Mouse (Mus musculus) colon, adult 2 months (tissue): ENCODE measurements around the gene Rpl32. TPM values are rescaled to one million over a fixed set of nuclear protein-coding genes. Genes with fewer than 3 reads are reported as not detected.

Source experiments
- polyA plus RNA-seq: library from polyadenylated mRNA; depleted of rRNA; stranded (reverse); fragments of >200 nt; gene quantifications from 2 replicates; pipeline ENCODE4 v1.2.3, GENCODE M21; 2012; rRNA removed

The Rpl32 gene
- polyA plus RNA-seq: 356 and 482 TPM in 2 replicates

DNA sequence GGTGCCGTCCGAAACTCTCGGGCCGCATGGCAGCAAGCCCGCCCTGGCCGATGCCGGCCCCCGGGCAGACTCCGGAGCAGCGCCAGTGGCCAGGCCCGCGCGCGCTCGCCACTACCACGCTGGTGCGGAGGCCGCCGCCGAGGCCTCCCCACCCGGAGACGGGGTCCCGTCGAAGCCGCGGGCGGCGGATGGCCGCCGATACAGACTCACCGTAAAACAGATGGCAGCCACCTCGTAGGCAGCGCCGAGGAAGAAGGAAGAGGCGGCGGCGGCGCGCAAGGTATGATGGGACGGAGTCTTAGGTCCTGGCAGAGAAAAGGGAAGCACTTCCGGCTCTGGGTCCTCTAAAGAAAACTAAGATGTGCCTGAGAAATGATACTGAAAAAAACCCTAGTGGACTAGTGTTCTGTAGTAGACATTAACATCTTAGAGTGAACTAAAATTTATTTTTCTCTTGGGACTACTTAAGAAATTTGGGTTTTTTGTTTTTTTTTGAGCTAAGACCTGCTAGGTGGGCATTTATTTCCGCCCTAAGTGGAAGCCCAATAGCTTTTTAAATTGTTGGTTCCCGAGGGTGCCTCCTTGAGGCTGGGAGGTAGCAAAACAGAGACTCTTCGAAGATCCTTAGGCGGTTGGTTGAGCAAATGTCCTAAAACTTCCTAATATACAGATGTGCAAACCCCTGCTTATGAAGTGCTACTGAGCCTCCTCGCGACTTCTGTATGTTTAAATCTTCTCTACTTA is at the start of gene Rpl32:
Gene Rpl32 (minus strand): TSS at position 260 of the 744 bp plus-strand sequence.

DNA sequence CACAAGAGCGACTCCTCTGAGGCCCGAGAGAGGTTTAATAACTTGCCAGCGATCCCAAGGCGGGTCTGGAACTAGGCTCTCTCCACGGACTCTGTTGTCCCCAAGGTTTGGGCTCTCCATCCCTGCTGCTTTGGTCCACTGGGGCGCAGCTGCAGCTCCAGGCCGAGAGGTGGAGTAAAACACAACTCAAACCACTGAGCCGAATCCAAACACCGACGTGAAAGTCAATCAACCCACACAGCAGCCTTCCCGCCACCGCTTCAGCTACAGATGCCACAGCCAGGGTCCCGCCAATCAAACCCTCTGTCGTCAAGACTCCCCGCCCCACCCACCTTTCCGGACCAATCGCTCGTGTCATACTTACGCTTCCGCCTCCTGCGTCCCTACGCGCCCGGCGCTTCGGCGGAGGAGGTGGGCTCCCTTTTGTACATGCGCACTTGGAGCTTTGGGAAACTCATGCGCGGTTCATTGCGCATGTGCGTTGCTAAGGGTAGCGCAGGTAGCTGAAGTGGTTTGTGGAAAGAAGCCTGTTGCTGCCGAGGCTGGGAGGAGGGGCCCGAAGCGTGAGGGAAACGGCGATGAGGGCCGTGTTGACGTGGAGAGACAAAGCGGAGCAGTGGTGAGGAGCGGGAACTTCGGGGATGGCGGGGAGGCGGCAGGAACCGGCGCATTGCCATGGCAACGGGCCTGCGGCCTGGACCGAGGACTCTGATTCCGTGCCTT is 44.7 kb upstream of the Rpl32 start, which contains the start of the genes Mbd4 and Ift122:
Gene Mbd4 (minus strand): TSS at position 281 of the 723 bp plus-strand sequence.
Gene Ift122 (plus strand): TSS at position 380 of the 723 bp plus-strand sequence.

DNA sequence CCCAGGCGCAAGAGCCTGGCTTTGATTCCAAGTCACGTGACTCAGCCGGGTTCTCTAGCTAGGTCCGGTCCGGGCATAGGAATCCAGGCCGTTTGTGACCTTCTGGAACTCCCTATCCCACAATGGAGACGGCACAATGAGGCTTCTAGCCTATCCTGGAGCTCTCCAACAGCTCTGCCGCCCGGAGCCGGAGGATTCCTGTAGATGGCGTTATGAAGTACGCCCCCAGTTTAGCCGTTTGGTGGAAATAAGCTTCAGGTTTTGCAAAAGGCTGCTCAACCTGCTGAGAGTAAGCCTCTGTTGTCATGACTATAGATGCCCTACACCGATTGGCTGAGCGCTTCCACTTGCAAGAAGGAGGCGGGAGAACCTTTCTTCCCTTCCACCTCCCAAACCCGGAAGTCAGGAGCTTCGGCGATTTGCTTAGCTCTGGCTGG is 29.6 kb upstream of the Rpl32 start, which contains the start of gene Efcab12:
Gene Efcab12 (minus strand): TSS at position 252 of the 437 bp plus-strand sequence.

DNA sequence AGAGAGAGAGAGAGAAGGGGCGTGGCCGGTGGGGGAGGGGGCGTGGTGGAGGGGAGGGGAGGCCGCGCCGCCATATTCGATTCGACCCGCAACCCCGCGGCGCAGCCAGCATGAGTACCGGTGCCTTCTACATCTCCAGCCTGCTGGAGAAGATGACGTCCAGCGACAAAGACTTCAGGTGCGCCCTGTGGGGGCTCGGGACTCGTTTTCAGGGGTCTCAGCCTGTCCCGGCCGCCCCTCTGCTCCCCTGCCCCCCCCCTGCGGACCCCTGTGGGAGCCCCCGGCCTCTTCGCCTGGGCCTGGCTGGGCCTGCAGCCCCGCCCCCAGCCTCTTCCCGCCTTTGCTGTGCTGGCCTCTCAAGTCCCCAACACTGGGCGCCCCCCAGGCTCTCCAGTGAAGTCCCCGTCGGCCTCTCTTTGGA is 34.0 kb downstream of the Rpl32 start, which contains the start of gene Cand2:
Gene Cand2 (plus strand): TSS at position 38 of the 421 bp plus-strand sequence.

DNA sequence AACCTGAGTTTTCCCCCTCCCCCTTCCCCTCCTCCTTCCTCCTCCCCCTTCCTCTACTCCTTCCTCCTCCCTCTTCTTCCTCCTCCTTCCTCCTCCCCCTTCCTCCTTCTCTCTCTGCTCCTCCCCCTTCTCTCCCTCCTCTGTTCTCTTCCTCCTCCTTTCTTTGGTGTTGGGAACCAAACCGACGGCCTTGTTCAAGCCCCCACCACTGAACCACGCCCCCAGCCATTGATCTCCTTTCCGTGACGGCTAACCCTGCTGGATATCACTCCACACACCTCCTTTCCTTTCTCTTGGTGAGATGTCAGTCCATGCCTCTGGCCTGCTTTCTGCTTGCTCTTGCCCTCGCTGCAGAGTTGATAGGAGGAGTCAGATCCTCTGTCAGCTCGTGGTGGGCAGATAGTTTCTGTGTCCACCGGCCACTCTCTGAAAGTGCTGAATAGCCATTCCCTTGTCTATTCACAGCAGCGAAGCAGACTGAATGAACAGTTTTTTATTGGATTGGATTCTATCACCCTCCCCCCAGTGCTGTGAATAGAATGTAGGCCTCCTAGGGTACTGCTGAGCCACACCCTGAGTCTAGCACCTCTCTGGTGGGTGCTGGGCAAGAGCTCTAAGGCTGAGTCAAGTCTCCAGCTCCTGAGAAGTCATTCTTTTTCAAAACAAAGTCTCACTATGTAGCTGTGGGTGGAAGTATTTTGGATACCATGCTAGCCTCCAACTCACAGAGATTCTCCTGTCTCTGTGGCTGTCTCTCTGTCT is 46.4 kb downstream of the Rpl32 start, which contains the start of gene Tmem40:
Gene Tmem40 (minus strand): TSS at position 416 of the 762 bp plus-strand sequence.

Other genes starting within 250 kb of the Rpl32 start
- 43.1 and 53.8 TPM in 2 replicates for gene Mkrn2os, start 216.2 kb downstream of the Rpl32 start, polyA plus RNA-seq
- gene Mkrn2, start 206.8 kb downstream of the Rpl32 start, polyA plus RNA-seq: 65.0 and 79.8 TPM in 2 replicates
- 105 and 120 TPM in 2 replicates for gene Raf1, start 132.1 kb downstream of the Rpl32 start, polyA plus RNA-seq
- 2.4 and 3.5 TPM in 2 replicates for gene Tmem40, start 46.3 kb downstream of the Rpl32 start, polyA plus RNA-seq
- gene Cand2, start 34.2 kb downstream of the Rpl32 start, polyA plus RNA-seq: 4.6 and 5.1 TPM in 2 replicates
- 0.08 and 0.17 TPM in 2 replicates for gene Efcab12, start 29.7 kb upstream of the Rpl32 start, polyA plus RNA-seq
- gene Mbd4, start 44.6 kb upstream of the Rpl32 start, polyA plus RNA-seq: 0.67 and 0.90 TPM in 2 replicates
- gene Ift122, start 44.7 kb upstream of the Rpl32 start, polyA plus RNA-seq: 7.7 and 8.3 TPM in 2 replicates
- 0.12 and 0.29 TPM in 2 replicates for gene Rho, start 123.0 kb upstream of the Rpl32 start, polyA plus RNA-seq
- not detected in 2 replicates for gene H1foo, start 136.2 kb upstream of the Rpl32 start, polyA plus RNA-seq
- gene Plxnd1, start 186.3 kb upstream of the Rpl32 start, polyA plus RNA-seq: 41.8 and 42.0 TPM in 2 replicates